Mouse (Mus musculus): ENCODE measurements around the gene Nt5dc2. TPM values are rescaled to one million over a fixed set of nuclear protein-coding genes. Genes with fewer than 3 reads are reported as not detected.

Gene Nt5dc2
- polyA plus RNA-seq, 1 experiment from 2014 or later, result 458 TPM

DNA sequence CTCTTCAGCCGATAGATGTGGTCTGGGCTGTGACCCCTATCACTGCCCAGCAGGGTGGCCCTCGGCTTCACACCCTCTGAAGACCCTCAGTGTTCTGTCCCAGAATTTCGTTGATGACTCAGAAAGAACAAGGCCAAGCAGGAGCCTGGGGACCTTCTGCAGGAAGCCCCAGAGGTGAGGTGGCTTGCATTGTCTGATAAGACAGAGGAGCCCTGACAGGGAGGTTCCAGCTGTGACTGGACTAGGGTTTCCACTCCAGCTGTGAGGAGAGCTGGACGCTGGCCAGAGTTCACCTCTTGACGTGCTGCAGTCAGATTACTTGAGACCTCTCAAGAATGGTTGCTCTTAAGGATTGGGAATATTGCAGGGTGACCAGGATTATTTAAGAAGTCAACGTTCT is 1.2 kb downstream of the Nt5dc2 start:
- Histone ChIP-seq H3K27ac (ENCODE audit: low read depth, low read length) (no peak overlapping the region; the same call in 1 of the 2 replicates), H3K4me2 (replicated peaks; ENCODE audit: low read depth, low read length) (peak overlapping the region; percentile 61), H3K4me1 (replicated peaks; ENCODE audit: control insufficient read depth, insufficient read depth, low read length) (peaks cover 9% of the 10 kb centered on the region; the same call in 1 of the 2 replicates), H3K9ac (ENCODE audit: low read depth, low read length) (peak overlapping the region; percentile 94), H3K36me3 (ENCODE audit: control insufficient read depth, insufficient read depth, low read length) (peaks cover 18% of the 10 kb centered on the region), H3K4me3 (ENCODE audit: low read depth, low read length) (peak overlapping the region; percentile 86), H3K9me3 (ENCODE audit: control insufficient read depth, low read length) (no peaks in the 10 kb centered on the region), H3K27me3 (ENCODE audit: control insufficient read depth, insufficient read depth, low read length) (no peaks in the 10 kb centered on the region)
- DNase-seq (ENCODE audit: low spot score) (no peak), ATAC-seq (ENCODE audit: low FRiP score) (no peak)
- WGBS, result 9% methylated on average over 6 of the region's 6 CpGs

DNA sequence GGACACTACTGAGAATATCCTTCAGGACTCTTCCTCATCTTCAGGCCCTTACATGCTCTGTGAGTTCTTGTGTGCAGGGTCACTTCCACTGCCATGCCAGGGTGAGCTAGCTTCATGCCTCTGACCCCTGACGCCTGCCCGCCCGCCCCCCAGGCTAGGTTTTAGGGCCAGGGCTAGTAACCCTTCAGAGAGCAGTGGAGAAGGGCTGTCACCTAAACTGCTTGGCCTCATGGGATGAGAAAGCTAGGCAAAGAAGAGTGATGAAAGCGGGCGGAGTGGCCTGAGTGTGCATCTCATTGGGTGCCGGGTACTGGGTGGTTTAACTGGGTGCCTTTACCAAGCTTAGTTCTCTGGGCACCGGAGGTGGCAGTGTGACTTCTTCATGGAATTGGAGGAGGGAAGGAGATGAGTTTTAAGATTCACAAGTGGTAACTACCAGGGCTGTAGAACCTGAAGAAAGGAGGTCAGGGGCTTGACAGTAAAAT is 1.7 kb downstream of the Nt5dc2 start:
- peaks cover 21% of the 10 kb centered on the region for H3K36me3 ChIP-seq (ENCODE audit: control insufficient read depth, insufficient read depth, low read length)
- H3K27me3 ChIP-seq (ENCODE audit: control insufficient read depth, insufficient read depth, low read length), result no peaks in the 10 kb centered on the region
- no peak for DNase-seq (ENCODE audit: low spot score)
- H3K9ac ChIP-seq (ENCODE audit: low read depth, low read length), result peak overlapping the region; percentile 94
- H3K9me3 ChIP-seq (ENCODE audit: control insufficient read depth, low read length), result no peaks in the 10 kb centered on the region
- H3K27ac ChIP-seq (ENCODE audit: low read depth, low read length), result no peak overlapping the region
- ATAC-seq (ENCODE audit: low FRiP score), result no peak
- H3K4me1 ChIP-seq (replicated peaks; ENCODE audit: control insufficient read depth, insufficient read depth, low read length), result peaks cover 9% of the 10 kb centered on the region; the same call in 1 of the 2 replicates
- 84% methylated on average over 7 of the region's 7 CpGs for WGBS
- H3K4me3 ChIP-seq (ENCODE audit: low read depth, low read length), result peak overlapping the region; percentile 86
- peak overlapping the region; percentile 61 for H3K4me2 ChIP-seq (replicated peaks; ENCODE audit: low read depth, low read length)

- Histone ChIP-seq H3K9ac (ENCODE audit: low read depth, low read length) (no peak overlapping the region), H3K4me3 (ENCODE audit: low read depth, low read length) (no peak overlapping the region), H3K36me3 (ENCODE audit: control insufficient read depth, insufficient read depth, low read length) (peaks cover 24% of the 10 kb centered on the region), H3K4me1 (replicated peaks; ENCODE audit: control insufficient read depth, insufficient read depth, low read length) (peaks cover 9% of the 10 kb centered on the region; the same call in 1 of the 2 replicates), H3K27me3 (ENCODE audit: control insufficient read depth, insufficient read depth, low read length) (no peaks in the 10 kb centered on the region), H3K9me3 (ENCODE audit: control insufficient read depth, low read length) (no peaks in the 10 kb centered on the region), H3K27ac (ENCODE audit: low read depth, low read length) (no peak overlapping the region), H3K4me2 (replicated peaks; ENCODE audit: low read depth, low read length) (peak overlapping the region; percentile 14; the same call in 1 of the 2 replicates)
- no peak for ATAC-seq (ENCODE audit: low FRiP score)
- WGBS, result 79% methylated on average over 11 of the region's 11 CpGs
- no peak for DNase-seq (ENCODE audit: low spot score)
These were observed 2.3 kb downstream of the Nt5dc2 start for GRCm38 (mm10) chr14:31133023-31133665.

DNA sequence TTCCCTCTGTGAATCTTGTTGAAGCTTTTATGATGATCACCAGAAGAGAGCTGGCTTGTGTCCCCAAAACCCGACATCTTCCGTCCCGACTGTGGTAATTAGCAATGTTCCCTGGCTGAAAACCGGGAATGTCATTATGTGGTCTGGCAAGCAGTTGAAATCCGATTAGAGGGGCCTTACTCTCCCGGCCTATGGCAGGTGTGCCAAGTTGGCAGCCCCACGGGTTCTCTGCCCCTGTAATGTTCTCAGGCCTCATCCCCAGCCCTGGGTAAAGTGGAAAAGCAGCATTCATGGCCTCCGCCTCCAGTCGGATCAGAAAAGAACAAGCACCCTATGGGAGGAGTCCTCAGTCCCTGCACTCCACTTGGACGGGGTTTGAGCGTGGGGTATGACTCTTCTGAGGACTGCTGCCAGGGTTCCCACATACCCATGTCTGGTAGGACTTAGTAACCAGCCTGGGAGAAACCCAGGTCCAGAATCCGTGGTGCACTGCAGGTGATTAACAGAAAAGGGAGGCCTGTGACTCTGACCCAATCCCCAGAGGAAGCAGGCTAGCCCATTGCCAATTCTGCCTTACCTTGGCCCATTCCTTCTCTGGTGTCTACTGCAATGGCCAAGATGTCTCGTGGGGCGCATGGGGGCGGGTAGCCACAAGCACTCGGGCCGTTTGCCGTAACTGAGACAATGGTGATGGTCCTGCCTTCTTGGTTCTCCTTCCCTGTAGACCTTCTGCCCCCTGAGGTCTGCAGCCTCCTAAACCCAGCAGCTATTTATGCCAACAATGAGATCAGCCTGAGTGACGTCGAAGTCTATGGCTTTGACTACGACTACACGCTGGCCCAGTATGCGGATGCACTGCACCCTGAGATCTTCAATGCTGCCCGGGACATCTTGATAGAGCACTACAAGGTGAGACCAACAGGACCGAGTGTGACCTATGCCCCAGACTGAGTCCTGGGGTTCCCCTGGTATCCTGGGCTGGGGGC is 3.5 kb downstream of the Nt5dc2 start:
- H3K9ac ChIP-seq (ENCODE audit: low read depth, low read length), result no peak overlapping the region
- peaks cover 33% of the 10 kb centered on the region for H3K36me3 ChIP-seq (ENCODE audit: control insufficient read depth, insufficient read depth, low read length)
- H3K27ac ChIP-seq (ENCODE audit: low read depth, low read length), result no peak overlapping the region
- H3K27me3 ChIP-seq (ENCODE audit: control insufficient read depth, insufficient read depth, low read length), result no peaks in the 10 kb centered on the region
- peaks cover 9% of the 10 kb centered on the region; the same call in 1 of the 2 replicates for H3K4me1 ChIP-seq (replicated peaks; ENCODE audit: control insufficient read depth, insufficient read depth, low read length)
- H3K4me2 ChIP-seq (replicated peaks; ENCODE audit: low read depth, low read length), result no peak overlapping the region
- ATAC-seq (ENCODE audit: low FRiP score), result no peak
- no peak overlapping the region for H3K4me3 ChIP-seq (ENCODE audit: low read depth, low read length)
- WGBS, result 92% methylated on average over 25 of the region's 25 CpGs
- H3K9me3 ChIP-seq (ENCODE audit: control insufficient read depth, low read length), result no peaks in the 10 kb centered on the region
- DNase-seq (ENCODE audit: low spot score), result no peak

GRCm38 (mm10) chr14:31135495-31136410 is 4.9 kb downstream of the Nt5dc2 start:
- Histone ChIP-seq H3K4me3 (ENCODE audit: low read depth, low read length) (no peak overlapping the region), H3K4me1 (replicated peaks; ENCODE audit: control insufficient read depth, insufficient read depth, low read length) (peaks cover 6% of the 10 kb centered on the region; the same call in 1 of the 2 replicates), H3K36me3 (ENCODE audit: control insufficient read depth, insufficient read depth, low read length) (peaks cover 41% of the 10 kb centered on the region), H3K4me2 (replicated peaks; ENCODE audit: low read depth, low read length) (no peak overlapping the region), H3K9ac (ENCODE audit: low read depth, low read length) (no peak overlapping the region), H3K27me3 (ENCODE audit: control insufficient read depth, insufficient read depth, low read length) (no peaks in the 10 kb centered on the region), H3K27ac (ENCODE audit: low read depth, low read length) (no peak overlapping the region), H3K9me3 (ENCODE audit: control insufficient read depth, low read length) (no peaks in the 10 kb centered on the region)
- DNase-seq (ENCODE audit: low spot score) (no peak), ATAC-seq (ENCODE audit: low FRiP score) (no peak)
- 95% methylated on average over 34 of the region's 34 CpGs for WGBS

DNA sequence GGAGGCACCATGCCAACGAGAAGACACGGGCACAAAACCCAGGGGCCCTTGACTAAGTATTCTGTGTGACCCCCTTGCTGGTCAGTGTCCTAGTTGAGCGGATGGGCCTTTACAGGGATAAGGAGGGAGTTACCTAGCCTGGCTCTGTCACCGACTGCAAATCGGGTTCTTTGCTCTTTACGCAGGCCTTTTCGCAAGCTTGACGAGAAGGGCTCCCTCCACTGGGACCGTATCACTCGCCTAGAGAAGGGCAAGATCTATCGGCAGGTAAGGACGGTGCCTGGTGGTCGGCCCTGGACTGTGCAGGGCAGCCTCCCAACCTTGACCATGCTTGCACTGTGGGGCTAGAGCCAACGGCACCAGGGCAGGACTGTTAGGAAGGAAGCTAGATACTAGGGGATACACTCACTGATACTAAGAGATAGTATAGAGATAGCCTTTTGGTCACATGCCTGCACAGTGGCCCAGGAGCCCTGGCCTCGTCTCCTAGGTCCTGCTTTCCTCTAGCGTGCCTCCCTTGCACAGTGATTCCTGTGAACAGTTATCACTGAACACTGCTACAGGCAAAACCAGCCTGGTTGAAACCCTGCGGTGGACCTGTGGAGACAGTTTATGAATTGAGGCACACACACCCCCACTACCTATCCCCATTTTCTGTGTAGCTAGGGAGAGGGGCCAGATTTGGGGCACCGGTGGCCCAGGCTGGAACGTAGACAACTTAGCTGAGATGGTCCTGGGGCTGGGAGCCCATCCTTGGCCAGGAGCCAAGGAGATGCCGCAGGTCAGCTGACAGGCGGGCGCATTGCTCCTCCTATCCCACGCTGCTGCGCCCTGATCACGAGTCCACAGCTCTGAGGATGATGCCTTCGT is 5.8 kb downstream of the Nt5dc2 start:
- Histone ChIP-seq H3K4me1 (replicated peaks; ENCODE audit: control insufficient read depth, insufficient read depth, low read length) (peaks cover 6% of the 10 kb centered on the region; the same call in 1 of the 2 replicates), H3K4me2 (replicated peaks; ENCODE audit: low read depth, low read length) (no peak overlapping the region), H3K9me3 (ENCODE audit: control insufficient read depth, low read length) (no peaks in the 10 kb centered on the region), H3K4me3 (ENCODE audit: low read depth, low read length) (no peak overlapping the region), H3K36me3 (ENCODE audit: control insufficient read depth, insufficient read depth, low read length) (peaks cover 45% of the 10 kb centered on the region), H3K27me3 (ENCODE audit: control insufficient read depth, insufficient read depth, low read length) (no peaks in the 10 kb centered on the region), H3K27ac (ENCODE audit: low read depth, low read length) (no peak overlapping the region), H3K9ac (ENCODE audit: low read depth, low read length) (no peak overlapping the region)
- WGBS, result 94% methylated on average over 26 of the region's 26 CpGs
- ATAC-seq (ENCODE audit: low FRiP score) (no peak), DNase-seq (ENCODE audit: low spot score) (no peak)

DNA sequence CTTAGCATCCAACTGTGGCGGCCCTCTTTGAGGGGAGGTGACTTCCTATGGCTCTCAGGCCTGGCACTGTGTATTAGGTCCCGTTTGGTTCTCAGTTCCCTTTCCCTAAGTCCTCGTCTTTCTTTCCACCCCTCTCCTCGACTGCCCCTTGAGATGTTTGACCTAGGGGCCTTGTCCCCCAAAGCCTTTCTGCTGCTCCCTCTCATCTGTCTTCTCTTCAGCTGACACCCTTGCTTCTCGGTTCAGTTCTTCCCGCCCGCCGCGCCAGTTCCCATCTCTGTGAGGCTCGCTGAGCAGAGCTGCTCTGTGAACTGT is 6.4 kb downstream of the Nt5dc2 start:
- H3K27ac ChIP-seq (ENCODE audit: low read depth, low read length), result no peak overlapping the region
- no peak for DNase-seq (ENCODE audit: low spot score)
- H3K4me2 ChIP-seq (replicated peaks; ENCODE audit: low read depth, low read length), result no peak overlapping the region
- peaks cover 50% of the 10 kb centered on the region for H3K36me3 ChIP-seq (ENCODE audit: control insufficient read depth, insufficient read depth, low read length)
- no peaks in the 10 kb centered on the region for H3K27me3 ChIP-seq (ENCODE audit: control insufficient read depth, insufficient read depth, low read length)
- ATAC-seq (ENCODE audit: low FRiP score), result no peak
- no peak overlapping the region for H3K9ac ChIP-seq (ENCODE audit: low read depth, low read length)
- WGBS, result 82% methylated on average over 10 of the region's 10 CpGs
- H3K4me3 ChIP-seq (ENCODE audit: low read depth, low read length), result no peak overlapping the region
- H3K4me1 ChIP-seq (replicated peaks; ENCODE audit: control insufficient read depth, insufficient read depth, low read length), result peaks cover 3% of the 10 kb centered on the region; the same call in 1 of the 2 replicates
- H3K9me3 ChIP-seq (ENCODE audit: control insufficient read depth, low read length), result no peaks in the 10 kb centered on the region
